Mouse (Mus musculus) ovary, adult 18-20 months (tissue): ENCODE results near the gene Grm2.
"Not testable (repeated sequence)": the region's sequence is repeated elsewhere in the genome, so short reads cannot be mapped to it uniquely, and the experiment has no call there.

Source experiments
- DNase-seq: peaks from one replicate; pipeline ENCODE4 v3.0.0; 2022; ENCODE audit warnings: low spot score, mixed read lengths

The Grm2 gene

DNA sequence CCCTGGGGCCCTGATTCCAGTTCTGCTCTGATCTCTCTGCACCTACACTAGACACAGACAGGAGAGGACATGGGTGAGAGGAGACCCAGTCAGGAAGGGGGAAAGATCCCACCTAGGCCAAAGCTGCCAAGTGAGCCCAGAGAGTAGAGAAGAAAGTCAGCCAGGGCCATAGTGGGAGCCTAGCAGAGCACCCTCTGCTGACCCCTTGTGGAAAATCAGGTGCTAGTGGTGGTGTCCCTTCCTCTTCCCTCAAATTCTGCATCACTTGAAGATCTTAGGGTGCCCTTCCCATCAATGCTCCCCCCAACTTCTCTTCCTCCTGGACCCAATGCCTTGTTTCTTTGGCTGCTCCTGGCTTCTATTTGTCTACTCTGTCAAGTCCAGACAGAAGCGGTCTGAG lies 3.2 kb downstream of the Grm2 start:
- DNase-seq, result no peak

DNA sequence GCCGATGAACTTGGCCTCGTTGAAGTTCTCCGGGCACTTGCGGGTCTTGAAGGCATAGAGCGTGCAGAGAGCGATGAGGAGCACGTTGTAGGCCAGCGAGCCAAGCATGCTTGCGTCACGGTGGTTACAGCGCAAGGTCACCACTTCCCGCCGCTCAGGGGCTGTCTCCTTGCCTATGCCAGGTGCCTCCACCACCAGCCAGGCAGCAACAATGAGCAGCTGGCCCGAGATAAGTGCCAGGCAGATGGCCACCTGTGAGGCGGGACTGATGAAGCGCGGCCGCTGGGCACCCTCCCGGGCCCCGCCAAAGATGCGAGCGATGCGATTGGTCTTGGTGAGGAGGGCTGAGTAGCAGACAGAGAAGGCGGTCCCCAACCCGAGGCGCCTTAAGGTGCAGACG lies 8.7 kb downstream of the Grm2 start:
- DNase-seq, result no peak

DNA sequence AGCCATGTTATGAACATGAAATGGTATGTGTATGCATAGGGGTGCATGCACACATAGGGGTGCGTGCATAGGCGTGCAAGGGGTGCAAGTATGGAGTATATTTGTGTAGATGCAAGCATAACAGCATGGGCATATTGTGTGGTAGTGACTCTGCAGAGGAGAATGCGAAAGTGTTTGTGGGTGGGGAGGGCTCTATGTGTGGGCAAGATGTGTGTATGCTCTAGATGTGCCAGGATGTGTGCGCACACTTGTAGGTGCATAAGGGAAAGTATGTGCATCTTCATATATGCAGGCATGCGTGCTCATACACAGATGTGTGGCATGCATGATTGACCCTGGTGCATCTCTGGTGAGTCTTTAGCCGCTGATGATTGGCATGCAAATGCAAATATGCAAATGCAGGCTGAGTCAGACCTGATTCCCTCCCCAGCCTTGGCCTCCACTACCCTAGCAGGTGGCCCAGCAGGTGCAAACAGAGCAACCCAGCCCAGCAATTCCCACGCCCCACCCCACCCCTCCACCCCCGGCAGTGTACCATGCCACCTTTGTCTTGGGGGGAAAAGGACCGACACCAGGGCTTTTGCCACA lies 10.1 kb downstream of the Grm2 start:
- no peak for DNase-seq

DNA sequence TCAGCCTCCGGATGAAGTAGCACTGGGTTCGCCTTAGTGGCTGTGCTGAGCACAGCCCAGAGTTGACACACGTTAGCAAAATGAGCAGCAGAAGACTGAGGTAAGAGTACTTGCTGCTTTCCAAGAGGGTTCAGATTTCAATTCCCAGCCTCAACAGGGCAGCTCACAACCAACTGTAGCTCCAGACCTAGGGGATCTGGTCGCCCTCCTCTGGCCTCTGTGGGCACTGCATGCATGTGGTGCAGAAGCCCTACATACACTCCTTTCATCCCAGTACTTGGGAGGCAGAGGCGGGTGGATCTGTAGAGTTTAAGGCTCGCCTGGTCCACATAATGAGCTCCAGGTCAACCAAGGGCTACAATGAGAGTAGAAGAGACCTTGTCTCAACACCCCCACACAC lies 12.1 kb downstream of the Grm2 start:
- DNase-seq, result no peak

DNA sequence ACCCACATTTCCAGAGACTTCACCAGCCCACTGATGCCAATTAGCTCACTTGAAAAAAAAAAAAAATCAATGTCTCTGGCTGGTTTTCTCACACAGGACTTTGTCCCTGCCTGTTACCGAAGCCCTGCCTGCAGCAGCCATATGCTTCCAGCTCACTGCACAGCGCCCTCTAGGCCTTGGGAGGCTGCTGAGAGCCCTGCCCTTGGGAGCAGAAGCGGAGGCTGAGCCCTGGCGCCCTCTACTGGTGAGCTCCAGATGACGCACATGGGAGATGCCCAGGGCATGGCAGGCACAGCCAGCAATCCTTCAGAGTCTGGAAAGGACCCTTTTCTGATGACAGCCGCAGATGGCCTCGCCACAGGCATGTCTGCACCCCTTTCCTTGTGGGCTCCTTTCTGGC lies 12.8 kb downstream of the Grm2 start:
- peak; percentile 40 for DNase-seq

DNA sequence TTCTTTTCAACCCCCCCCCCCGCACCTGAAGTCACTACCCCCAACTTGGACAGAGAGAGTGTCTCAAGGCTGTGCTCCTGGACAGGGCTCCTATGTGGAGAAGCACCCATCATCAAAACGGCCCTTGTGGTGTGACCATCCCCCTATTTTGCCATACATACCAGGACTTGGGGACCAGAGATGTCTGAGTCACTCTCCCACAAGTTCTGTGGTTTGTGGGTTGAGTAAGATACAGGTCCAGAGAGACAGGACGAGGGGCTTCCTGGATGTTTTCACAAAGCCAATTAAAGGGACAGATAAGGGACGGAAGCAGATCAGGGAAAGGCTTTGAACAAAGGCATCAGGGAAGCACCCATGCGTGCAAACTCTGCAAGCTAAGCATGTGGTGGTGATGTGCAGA lies 14.5 kb downstream of the Grm2 start:
- no peak for DNase-seq

DNA sequence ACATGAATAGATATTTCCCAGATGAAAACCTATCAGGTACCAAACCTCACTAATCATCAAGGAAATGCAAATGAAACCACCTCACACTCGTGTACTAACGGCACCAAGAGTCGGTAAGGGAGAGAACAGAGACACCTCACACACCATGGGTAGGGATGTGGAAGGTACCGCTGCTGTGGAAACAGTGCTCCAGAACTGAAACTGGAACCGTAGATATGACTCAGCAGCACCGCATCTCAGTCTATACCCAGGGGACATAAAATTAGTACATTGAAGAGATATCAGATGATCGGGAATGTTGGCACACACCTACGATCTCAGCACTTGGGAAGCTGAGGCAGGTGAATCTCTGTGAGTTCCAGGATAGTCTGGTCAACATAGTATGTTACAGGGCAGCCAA lies 17.7 kb downstream of the Grm2 start:
- no peak for DNase-seq

DNA sequence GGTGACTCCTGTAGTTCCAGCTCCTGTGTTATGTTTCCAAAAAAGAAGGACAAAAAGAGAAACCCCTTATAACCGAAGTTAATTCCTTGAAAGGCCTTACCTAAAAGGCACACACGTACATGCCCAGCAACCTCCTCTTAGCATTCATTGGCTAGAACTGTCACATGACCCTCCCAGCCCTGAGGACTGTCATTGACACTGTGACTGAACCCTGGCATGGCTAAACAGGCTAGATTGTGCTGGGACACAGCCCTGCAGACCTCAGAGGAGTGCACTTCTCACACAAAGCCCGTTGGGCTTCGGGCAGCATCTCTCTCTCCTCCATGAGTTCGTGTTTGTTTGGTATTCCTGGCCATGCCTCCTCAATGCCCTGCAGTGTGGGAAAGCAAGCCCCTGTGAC lies 23.7 kb downstream of the Grm2 start:
- DNase-seq, result no peak

DNA sequence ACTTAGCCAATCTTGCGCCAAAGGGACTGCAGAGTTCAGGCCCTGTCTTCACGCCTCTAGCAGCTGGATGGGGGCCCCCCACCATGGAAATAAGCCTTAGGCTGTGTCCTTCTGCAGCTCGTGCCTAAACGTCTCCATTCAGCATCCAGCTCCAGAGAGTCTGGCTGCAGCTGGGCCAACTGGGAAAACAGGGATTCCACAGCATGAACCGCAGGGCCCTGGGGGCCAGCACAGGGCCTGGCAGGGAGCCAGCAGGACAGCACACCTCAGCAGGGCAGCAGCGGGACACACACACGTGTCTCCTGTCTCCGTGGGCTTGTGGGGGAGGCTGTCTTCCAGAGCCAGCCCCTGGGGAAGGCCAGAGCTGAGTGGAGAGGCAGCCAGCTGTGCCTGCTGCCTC lies 28.1 kb downstream of the Grm2 start:
- not testable (repeated sequence) for DNase-seq

DNA sequence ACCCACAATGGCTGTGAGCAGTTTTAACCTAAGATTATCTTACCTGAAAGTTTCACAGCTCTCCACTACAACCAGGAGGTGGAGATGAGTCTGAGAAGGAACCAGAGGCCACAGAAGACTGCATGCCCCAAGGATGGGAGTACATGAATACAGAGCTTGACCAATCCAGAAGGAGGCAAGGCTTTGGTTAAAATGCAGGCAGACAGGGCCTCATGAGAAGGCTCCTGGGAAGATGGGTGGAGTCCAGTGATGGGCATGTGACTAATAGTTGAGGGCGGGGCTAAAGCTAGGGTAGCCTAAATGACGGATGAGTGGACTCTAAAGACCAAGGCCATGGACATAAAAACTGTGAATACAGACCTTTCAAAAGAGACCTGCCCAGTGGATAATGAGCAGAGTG lies 29.6 kb downstream of the Grm2 start, which contains the start of gene Iqcf6:
Gene Iqcf6, plus strand, starts transcription at position 301 of the 400 bp plus-strand sequence.
- DNase-seq, result no peak

DNA sequence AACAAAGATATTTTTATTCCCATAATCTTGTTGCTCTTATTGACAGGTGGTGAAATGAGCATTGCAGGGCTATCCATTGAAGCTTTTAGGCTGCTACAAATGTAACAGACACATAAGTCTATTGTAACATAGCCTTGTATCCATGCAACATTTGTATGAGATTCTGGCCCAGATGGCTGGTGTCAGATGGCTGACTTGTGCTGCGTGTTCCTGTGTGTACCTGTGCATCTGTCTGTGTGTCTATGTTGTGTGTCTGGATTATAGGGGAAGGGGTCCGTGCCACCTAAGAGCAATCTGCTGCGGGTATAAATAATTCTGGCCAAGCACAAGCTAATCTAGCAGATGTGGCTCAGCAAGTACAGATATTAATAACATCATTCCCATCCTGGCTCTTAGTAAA lies 38.4 kb downstream of the Grm2 start:
- no peak for DNase-seq

DNA sequence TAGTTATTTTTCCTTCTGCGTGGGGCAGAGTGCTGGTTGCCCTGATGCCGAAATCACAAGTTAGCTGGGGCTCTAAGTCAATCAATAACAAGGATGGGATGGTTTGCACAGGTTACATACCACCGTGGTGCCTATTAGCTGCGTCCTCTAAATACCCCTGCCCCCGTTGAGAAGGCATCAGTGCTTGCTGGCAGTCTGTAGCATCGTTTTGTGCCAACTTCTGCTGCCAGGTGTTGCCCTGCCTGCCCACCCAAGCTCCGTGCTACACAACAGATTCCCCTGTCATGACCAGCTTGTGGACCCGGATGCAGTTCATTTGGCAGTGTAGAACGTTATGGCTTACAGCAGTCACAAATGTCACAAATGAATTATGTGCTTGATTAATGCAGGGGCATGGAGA lies 39.6 kb downstream of the Grm2 start:
- no peak for DNase-seq

DNA sequence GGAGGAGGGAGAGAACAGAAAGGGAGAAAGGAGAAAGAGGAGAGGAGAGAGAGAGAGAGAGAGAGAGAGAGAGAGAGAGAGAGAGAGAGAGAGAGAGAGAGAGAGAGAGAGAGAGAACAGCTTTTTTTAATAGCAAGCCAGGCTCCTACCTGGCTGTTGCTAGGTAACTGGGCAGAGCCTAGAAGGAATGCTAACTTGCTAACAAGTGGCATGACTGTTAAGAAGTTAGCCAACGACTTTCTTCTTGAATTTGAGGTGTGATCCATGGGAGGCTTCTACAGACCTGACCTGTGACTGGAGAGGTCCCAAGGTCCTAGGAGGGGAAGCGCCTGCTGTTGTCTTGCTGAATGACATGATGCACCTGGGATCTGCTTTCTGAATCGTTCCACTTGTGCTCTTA lies 41.3 kb downstream of the Grm2 start:
- no peak for DNase-seq

DNA sequence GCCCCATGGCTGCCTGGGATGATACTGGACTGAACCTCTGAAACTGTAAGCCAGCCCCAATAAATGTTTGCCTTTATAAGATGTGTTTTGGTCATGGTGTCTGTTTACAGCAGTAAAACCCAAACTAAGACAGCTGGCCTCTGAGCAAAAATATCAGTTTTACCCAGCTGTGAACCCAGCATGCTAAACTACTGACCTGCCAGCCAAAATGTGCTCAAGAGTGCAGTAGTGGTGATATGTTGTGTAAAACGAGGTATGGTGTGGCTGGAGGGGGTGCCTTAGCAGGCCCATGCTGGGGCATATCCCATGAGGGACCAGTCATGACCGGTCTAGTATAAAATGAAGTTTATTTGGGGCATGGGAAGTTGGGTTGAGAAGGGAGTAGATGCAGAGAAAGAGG lies 41.9 kb downstream of the Grm2 start:
- no peak for DNase-seq

DNA sequence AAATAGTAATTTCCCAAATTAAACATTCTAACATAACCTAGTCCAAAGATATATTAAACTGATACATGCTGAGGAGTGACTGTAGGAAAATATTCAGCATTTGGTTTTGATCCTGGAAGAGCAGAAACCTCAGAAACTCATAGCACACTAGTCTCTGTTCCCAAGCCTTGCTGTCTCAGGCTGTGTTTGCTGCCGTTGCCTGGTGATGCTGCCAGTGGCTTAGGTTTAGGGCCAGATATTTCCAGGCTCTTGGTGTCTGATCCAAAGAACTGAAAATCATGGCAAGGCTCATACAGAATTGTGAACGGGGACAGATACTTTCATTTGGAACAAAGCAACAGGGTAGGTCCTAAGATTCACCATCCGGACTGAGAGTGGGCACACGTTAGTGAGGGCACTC lies 45.2 kb downstream of the Grm2 start:
- DNase-seq, result no peak

DNA sequence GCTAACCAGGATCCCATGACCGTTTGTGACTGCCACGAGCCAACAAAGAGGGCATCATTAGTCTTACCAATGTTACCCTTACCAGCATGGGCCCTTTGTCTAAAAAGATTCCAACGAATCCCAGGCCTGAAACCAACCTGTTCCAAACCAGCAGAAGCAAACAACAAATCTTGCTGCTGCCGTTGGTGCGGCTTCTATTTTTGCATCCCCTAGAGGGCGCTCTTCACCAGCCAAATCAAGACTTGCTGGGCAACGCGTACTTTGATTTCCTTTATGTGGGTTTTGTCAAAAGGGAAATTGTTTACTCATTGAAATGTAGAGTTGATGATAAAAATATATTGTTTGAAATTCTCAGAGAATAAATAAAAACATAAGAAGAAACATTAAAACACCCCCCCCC lies 55.3 kb downstream of the Grm2 start:
- DNase-seq, result no peak

DNA sequence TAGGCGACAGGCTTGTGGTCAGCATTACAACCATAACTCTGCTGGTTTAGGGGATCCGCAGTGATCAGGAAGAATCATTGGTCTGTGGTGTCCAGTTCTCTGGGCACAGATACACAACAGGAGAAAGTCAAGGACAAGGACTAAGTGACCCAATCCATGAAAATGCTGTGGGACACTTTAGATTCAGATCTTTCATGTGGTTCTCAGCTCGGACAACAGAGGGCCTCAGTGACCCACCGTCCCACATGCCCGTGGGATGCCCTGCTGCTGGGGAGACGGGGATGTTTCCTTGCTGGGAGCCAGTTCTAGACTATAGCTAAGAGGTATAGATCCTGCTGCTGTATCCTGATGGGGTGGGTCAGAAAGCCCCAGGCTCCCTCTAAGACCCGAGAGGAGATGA lies 57.4 kb downstream of the Grm2 start:
- DNase-seq, result no peak

DNA sequence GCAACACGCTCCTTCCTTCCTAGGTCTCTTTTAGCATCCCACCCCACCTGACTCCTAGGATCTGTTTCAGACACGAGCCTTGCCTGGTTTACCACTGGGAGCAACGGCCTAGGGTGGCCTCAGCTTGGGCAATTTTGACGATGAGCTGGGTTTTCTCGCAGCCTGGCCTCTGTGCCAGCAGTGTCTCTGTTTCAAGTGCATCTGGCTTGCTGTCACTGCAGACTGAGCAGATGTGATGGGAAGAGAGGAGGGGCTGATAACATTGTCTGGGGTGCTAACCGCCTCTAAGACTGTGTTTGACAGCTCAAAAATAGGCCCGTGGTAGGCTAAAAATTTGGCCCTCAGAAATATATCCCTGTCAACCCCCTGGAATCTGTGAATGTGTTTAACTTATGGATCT lies 60.0 kb downstream of the Grm2 start:
- DNase-seq, result no peak

DNA sequence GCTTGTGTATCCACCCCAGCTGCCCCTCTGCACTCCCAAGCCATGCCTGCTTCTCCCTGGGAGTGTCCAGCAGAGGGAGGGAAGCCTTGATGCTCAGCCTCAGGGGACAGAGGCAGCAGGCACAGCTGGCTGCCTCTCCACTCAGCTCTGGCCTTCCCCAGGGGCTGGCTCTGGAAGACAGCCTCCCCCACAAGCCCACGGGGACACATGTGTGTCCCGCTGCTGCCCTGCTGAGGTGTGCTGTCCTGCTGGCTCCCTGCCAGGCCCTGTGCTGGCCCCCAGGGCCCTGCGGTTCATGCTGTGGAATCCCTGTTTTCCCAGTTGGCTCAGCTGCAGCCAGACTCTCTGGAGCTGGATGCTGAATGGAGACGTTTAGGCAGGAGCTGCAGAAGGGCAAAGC lies 60.5 kb downstream of the Grm2 start:
- DNase-seq, result not testable (repeated sequence)
